Mouse (Mus musculus): ENCODE measurements around the gene Myo1f.
A peak's percentile ranks its signal among the peaks of the same experiment; 100 is the strongest.
"Not testable (repeated sequence)": the region's sequence is repeated elsewhere in the genome, so short reads cannot be mapped to it uniquely, and the experiment has no call there.

Gene Myo1f

GRCm38 (mm10) chr17:33584061-33584460, 28.6 kb downstream of the Myo1f start:
- no peak for DNase-seq (ENCODE audit: low read depth)

GRCm38 (mm10) chr17:33586011-33586410, 30.5 kb downstream of the Myo1f start:
- DNase-seq (ENCODE audit: low read depth) = no peak

GRCm38 (mm10) chr17:33597271-33597670, 41.8 kb downstream of the Myo1f start:
- no peak for DNase-seq (ENCODE audit: low read depth)

- DNase-seq (ENCODE audit: low read depth) = no peak
Observed at GRCm38 (mm10) chr17:33598506-33598905, 43.0 kb downstream of the Myo1f start.

GRCm38 (mm10) chr17:33599836-33600475, 44.4 kb downstream of the Myo1f start:
- DNase-seq (ENCODE audit: low read depth) = no peak

GRCm38 (mm10) chr17:33600831-33601230, 45.3 kb downstream of the Myo1f start:
- DNase-seq (ENCODE audit: low read depth) = no peak

GRCm38 (mm10) chr17:33601947-33602346, 46.4 kb downstream of the Myo1f start:
- no peak for DNase-seq (ENCODE audit: low read depth)

- no peak for DNase-seq (ENCODE audit: low read depth)
Observed at GRCm38 (mm10) chr17:33607273-33607672, 51.8 kb downstream of the Myo1f start.

GRCm38 (mm10) chr17:33610548-33610947, 55.0 kb downstream of the Myo1f start:
- no peak for DNase-seq (ENCODE audit: low read depth)

- not testable (repeated sequence) for DNase-seq (ENCODE audit: low read depth)
Observed at GRCm38 (mm10) chr17:33613726-33614125, 58.2 kb downstream of the Myo1f start.

- DNase-seq (ENCODE audit: low read depth) = no peak
Observed at GRCm38 (mm10) chr17:33627281-33627680, 71.8 kb downstream of the Myo1f start.

GRCm38 (mm10) chr17:33628621-33629486, 73.3 kb downstream of the Myo1f start, which contains the start of gene Zfp414:
TSS of gene Zfp414 (plus strand) at chr17:33629090.
- peak; percentile 96 for DNase-seq (ENCODE audit: low read depth)

GRCm38 (mm10) chr17:33629487-33630125, 74.1 kb downstream of the Myo1f start:
- DNase-seq (ENCODE audit: low read depth) = no peak

GRCm38 (mm10) chr17:33630171-33630895, 74.8 kb downstream of the Myo1f start:
- DNase-seq (ENCODE audit: low read depth) = peak; percentile 66

GRCm38 (mm10) chr17:33631236-33631635, 75.7 kb downstream of the Myo1f start:
- no peak for DNase-seq (ENCODE audit: low read depth)

GRCm38 (mm10) chr17:33631796-33632195, 76.3 kb downstream of the Myo1f start:
- DNase-seq (ENCODE audit: low read depth) = no peak

- peak; percentile 75 for DNase-seq (ENCODE audit: low read depth)
Observed at GRCm38 (mm10) chr17:33637038-33637437, 81.5 kb downstream of the Myo1f start.

- no peak for DNase-seq (ENCODE audit: low read depth)
Observed at GRCm38 (mm10) chr17:33637516-33638276, 82.2 kb downstream of the Myo1f start, which contains the start of gene Pram1. TSS of gene Pram1 (plus strand) at chr17:33638056.

GRCm38 (mm10) chr17:33639743-33640142, 84.2 kb downstream of the Myo1f start:
- DNase-seq (ENCODE audit: low read depth) = no peak

GRCm38 (mm10) chr17:33644068-33644467, 88.6 kb downstream of the Myo1f start:
- no peak for DNase-seq (ENCODE audit: low read depth)

- DNase-seq (ENCODE audit: low read depth) = no peak
Observed at GRCm38 (mm10) chr17:33645073-33645472, 89.6 kb downstream of the Myo1f start.

All from NIH3T3 (cell line).